Mouse (Mus musculus): ENCODE measurements around the gene Gbgt1. TPM values are rescaled to one million over a fixed set of nuclear protein-coding genes. Genes with fewer than 3 reads are reported as not detected.
A peak's percentile ranks its signal among the peaks of the same experiment; 100 is the strongest.

Gbgt1 gene
- total RNA-seq, 1 experiment from 2014 or later: not detected

GRCm38 (mm10) chr2:28540587-28541227 lies 44.0 kb downstream of the Gbgt1 start:
- ATAC-seq (replicated peaks; ENCODE audit: low read depth, poor library complexity, severe bottlenecking): no peak

- no peak for ATAC-seq (replicated peaks; ENCODE audit: low read depth, poor library complexity, severe bottlenecking)
Observed at GRCm38 (mm10) chr2:28543894-28544293, 47.2 kb downstream of the Gbgt1 start.

- ATAC-seq (replicated peaks; ENCODE audit: low read depth, poor library complexity, severe bottlenecking): peak; percentile 39
Observed at GRCm38 (mm10) chr2:28545976-28546375, 49.3 kb downstream of the Gbgt1 start.

DNA sequence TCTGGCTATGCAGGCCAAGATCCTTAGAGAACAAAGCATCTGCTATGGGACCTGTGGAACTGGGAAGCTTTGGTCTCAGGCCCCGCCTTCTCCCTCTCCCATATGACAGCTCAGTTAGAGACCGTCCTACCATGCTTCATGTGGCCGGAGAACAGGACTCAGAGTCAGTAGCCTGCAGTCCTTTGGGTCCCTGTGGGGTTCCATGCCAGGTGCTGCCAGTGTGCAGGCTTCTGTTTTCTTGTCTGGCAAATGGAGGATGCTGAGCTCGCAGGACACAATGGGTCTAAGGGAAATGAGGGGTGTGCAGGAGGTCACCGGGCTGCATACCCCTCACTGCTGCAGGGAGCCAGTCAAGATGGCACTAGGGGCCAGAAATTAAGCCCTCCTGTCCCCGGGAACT lies 49.9 kb downstream of the Gbgt1 start:
- no peak for ATAC-seq (replicated peaks; ENCODE audit: low read depth, poor library complexity, severe bottlenecking)

GRCm38 (mm10) chr2:28547237-28548172 lies 50.8 kb downstream of the Gbgt1 start:
- ATAC-seq (replicated peaks; ENCODE audit: low read depth, poor library complexity, severe bottlenecking): peak; percentile 81

DNA sequence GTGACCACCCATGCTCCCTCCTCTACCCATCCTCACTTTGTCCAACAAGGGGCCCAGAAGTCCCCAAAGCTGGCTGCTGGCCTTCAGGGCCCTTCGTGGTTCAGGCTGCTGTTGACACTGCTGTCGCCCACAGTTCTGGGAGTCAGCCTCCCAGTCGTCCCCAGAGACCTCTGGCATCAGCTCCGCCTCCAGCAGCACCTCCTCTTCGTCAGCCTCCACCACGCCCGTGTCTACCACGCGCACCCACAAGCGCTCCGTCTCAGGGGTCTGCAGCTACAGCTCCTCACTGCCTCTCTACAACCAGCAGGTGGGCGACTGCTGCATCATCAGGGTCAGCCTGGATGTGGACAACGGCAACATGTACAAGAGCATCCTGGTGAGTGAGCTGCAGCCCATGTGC lies 52.5 kb downstream of the Gbgt1 start:
- ATAC-seq (replicated peaks; ENCODE audit: low read depth, poor library complexity, severe bottlenecking): no peak

DNA sequence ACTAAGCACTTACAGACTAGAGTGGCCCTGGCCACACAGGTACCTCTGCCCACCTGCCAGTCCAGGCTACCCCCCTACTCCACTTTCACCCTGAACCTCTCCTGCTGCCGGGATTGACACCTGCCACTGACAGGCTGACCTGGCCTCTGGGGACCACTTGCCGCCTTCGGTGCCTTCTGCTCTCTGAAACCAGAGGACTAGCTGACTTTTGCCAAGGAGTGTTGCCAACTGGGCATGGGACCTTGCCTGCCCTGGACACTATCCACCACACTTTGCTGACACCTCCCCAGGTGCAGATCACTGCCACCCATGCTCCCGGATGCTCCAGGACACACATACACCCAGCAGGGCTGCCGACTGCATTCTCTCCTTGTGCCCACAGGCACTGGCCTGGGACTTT lies 55.6 kb downstream of the Gbgt1 start:
- no peak for ATAC-seq (replicated peaks; ENCODE audit: low read depth, poor library complexity, severe bottlenecking)

Other genes with a start within 250 kb of the Gbgt1 start
- 3.4 and 5.0 TPM in 2 replicates for gene Ppp1r26, start 50.1 kb upstream of the Gbgt1 start, total RNA-seq (2017)
- not detected in 2 replicates for gene 1700007K13Rik, start 30.6 kb upstream of the Gbgt1 start, total RNA-seq (2017)
- gene Mrps2, start 28.8 kb upstream of the Gbgt1 start, total RNA-seq (2017): 33.2 and 35.2 TPM in 2 replicates
- gene Gm10134, start 9.2 kb downstream of the Gbgt1 start, total RNA-seq (2017): not detected in 2 replicates
- gene Ralgds, start 16.2 kb downstream of the Gbgt1 start, total RNA-seq (2017): 3.7 and 4.3 TPM in 2 replicates
- not detected in 2 replicates for gene Cel, start 66.5 kb downstream of the Gbgt1 start, total RNA-seq (2017)
- 9.7 and 19.0 TPM in 2 replicates for gene Gtf3c5, start 86.9 kb downstream of the Gbgt1 start, total RNA-seq (2017)
- gene Gfi1b, start 125.1 kb downstream of the Gbgt1 start, total RNA-seq (2017): 29.5 and 30.7 TPM in 2 replicates
- gene Tsc1, start 144.3 kb downstream of the Gbgt1 start, total RNA-seq (2017): 14.5 and 18.7 TPM in 2 replicates
- 2.5 and 6.6 TPM in 2 replicates for gene Spaca9, start 202.8 kb downstream of the Gbgt1 start, total RNA-seq (2017)
- 1.6 TPM in 1 of 2 replicates, not detected in the other for gene Ak8, start 203.3 kb downstream of the Gbgt1 start, total RNA-seq (2017)

Measured in common myeloid progenitor, adult 5-6 weeks (primary cell).